Mouse (Mus musculus): ENCODE measurements around the gene Sync.

The Sync gene

GRCm38 (mm10) chr4:129304306-129304705 is 16.9 kb downstream of the Sync start:
- DNase-seq (ENCODE audit: low spot score): no peak

GRCm38 (mm10) chr4:129307936-129308335 is 20.5 kb downstream of the Sync start:
- no peak for DNase-seq (ENCODE audit: low spot score)

GRCm38 (mm10) chr4:129313886-129314285 is 26.5 kb downstream of the Sync start:
- no peak for DNase-seq (ENCODE audit: low spot score)

DNA sequence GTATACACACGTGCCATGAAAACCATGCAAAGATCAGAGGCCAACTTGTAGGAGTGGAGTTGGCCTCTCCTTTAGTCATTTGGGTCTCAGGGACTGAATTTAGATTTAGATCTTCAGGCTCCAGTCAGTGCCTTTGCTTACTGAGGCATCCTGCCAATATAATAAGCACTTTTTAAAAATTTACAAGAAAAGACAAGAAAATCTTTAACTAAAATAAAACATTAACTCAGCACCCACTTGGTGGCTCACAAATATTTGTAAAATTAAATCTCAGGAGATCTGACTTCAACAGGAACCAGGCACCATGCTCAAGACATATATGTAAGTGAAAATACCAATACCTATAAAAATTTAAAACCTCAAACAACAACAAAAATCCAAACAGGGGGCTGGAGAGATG is 33.5 kb downstream of the Sync start:
- DNase-seq (ENCODE audit: low spot score): no peak

GRCm38 (mm10) chr4:129322042-129322441 is 34.6 kb downstream of the Sync start:
- no peak for DNase-seq (ENCODE audit: low spot score)

DNA sequence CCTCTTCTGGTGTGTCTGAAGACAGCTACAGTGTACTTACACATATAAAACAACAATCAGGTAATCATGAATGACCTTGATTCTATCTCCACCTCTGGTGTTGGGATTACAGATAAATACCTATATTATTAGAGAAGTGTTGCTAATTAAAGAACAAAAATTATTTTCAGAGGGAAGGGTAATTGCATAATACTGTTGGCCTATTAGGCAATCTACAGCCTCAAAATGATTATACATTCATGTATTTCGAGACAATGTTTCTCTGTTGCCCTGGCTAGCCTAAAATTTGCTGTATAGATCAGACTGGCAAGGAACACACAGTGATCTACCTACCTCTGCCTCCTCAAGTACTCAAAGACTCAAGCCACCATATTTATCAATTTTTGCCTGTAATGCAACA is 36.1 kb downstream of the Sync start:
- no peak for DNase-seq (ENCODE audit: low spot score)

GRCm38 (mm10) chr4:129324756-129325155 is 37.3 kb downstream of the Sync start:
- DNase-seq (ENCODE audit: low spot score): no peak

DNA sequence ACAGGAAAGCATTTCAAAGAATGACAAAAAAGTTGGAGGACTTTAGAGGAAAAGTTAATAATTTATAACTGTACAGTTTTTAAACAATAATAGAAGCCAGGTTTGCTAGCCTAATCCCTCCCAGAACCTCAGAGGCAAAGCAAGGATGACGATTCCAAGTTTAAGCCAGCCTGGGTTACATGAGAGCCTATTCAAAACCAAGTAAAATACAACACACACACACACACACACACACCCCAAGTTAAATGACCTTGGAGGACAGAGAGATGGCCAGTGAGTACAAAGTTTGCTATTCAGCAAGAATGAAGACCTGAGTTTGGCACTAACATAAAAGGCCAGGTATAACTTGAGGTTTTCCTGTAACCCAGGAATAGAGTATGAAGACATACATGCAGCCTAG is 38.8 kb downstream of the Sync start:
- no peak for DNase-seq (ENCODE audit: low spot score)

DNA sequence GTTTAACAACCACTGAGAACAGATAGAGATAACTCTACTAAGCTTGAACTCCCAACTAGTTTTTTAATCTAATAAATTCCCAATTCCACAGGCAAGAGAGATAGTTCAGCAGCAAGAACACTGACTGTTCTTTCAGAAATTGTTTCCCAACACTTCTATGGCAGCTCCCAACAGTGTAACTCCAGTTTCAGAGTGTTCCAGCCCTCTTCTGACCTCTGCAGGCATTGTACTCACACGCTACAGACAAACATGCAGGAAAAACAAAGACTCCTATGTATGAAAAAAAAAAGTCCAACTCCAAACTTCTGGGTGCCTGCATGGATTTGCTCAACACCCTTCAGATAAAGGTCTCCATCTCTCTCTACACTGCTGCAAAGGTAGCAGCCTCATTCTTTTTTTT is 45.4 kb downstream of the Sync start:
- peak; percentile 65 for DNase-seq (ENCODE audit: low spot score)

- DNase-seq (ENCODE audit: low spot score): no peak
Measured at GRCm38 (mm10) chr4:129334677-129335215, 47.3 kb downstream of the Sync start.

DNA sequence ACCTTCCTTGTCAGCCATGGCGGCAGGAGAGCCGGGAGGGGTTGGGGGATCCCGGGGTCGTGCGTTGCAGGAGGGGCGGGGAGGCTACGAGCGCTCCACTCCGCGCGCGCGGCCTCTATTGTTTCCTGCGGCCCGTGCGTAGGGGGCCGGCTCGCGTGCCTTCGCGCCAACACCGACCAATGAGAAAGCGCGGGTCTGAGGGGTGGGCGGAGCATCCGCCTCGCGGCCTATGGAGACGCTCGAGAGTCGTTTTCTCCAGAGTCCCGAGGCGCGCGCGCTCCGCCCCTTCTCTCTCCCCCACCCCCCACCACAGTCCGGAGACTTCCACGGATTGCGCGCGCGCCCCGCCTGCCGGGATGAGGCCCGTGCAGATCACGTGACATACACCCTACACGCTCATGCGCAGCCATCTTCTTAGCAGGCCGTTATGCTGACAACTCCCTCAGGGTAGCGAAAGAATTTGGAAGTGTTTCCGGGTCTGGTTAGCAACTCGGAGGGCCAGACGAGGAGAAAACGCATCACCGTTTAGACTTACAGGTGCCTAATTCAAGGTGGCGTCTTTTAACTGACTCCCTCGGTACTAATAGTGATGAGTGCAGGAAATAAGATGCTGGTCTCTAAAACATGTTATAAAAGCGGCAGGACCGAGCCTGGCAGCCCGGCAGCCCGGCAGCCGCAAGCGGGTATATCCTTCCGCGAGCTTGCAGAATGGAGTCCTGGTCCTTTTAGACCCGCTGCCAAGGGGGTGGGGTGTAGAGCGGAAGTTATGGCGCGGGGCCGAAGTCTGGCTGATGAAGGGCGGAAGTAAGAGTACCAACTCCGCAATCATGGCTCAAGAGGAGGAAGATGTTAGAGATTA is 48.0 kb downstream of the Sync start, which contains the start of the genes Rbbp4 and Zbtb8os:
TSS of gene Rbbp4 (minus strand) at position 155 of the 859 bp plus-strand sequence.
TSS of gene Zbtb8os (plus strand) at position 480 of the 859 bp plus-strand sequence.
- DNase-seq (ENCODE audit: low spot score): peak; percentile 97

GRCm38 (mm10) chr4:129336291-129336690 is 48.9 kb downstream of the Sync start:
- no peak for DNase-seq (ENCODE audit: low spot score)

DNA sequence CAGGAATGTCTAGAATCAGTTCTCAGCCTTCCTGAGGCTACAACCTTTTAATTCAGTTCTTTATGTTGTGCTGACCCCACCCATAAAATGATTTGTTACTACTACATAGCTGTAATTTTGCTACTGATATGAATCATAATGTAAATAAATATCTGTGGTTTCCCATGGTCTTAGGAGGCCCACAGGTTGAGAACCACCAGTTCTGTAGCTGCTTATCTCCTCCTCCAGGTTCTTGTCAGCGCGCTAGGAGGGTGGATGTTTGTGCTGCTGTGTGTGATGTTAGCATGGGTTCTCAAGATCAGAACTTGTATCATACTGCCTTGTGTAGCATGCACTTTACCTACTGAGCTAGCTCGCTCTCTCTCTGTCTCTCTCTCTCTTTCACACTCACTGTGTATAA is 52.3 kb downstream of the Sync start:
- DNase-seq (ENCODE audit: low spot score): no peak

- DNase-seq (ENCODE audit: low spot score): no peak
Measured at GRCm38 (mm10) chr4:129341888-129342287, 54.5 kb downstream of the Sync start.

GRCm38 (mm10) chr4:129342705-129343104 is 55.3 kb downstream of the Sync start:
- no peak for DNase-seq (ENCODE audit: low spot score)

DNA sequence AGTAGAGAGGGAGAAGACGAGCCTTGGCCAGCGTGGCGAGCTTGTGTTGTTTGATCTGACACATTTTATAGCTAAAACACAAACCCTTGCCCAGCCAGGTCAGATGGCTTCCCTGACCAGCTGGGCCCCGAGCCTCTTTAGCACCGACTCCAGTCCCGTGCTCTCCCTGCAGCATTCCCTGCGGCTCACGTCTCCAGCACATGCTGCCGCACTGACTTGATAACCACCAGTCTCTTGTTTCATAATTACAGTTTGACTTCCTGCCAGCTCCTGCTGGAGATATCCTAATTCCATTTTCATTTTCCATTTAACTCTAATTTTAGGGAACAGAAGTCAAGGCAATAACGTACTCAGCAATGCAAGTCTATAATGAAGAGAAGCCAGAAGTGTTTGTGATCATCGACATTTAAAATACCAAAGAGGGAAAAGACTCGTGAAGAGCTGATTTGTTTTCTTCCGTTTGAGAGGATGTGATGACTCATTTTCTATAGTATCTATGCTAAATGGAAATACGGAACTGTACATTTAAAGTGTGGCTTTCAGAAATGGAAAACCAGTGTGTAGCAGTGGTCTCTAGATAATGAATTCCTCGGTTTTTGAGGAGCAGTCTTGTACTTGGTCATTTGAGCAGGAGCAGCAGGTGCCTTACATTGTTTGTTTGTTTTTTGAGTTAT is 59.2 kb downstream of the Sync start:
- DNase-seq (ENCODE audit: low spot score): no peak

GRCm38 (mm10) chr4:129350644-129351043 is 63.2 kb downstream of the Sync start:
- peak; percentile 81 for DNase-seq (ENCODE audit: low spot score)

GRCm38 (mm10) chr4:129351111-129351510 is 63.7 kb downstream of the Sync start:
- DNase-seq (ENCODE audit: low spot score): no peak

GRCm38 (mm10) chr4:129353176-129353575 is 65.8 kb downstream of the Sync start:
- DNase-seq (ENCODE audit: low spot score): no peak

DNA sequence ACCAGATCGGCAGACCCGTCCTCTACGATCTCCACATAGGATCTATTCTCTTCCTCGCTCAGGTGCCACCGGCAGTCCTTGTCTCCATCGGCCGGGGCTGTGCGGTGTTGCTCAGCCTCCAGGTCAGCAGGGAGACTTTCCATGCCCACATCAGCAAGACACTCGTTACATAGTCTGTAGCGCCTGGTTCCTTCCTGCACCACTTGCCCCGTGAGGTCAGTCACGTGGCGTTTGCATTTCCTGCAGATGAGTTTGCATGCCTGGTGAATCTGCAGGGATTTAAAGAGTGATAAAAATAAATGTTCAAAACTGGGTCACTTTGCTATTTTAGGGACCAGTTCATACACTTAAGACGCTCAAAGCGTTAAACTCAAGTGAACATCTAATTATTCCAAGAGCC is 66.8 kb downstream of the Sync start:
- no peak for DNase-seq (ENCODE audit: low spot score)

DNA sequence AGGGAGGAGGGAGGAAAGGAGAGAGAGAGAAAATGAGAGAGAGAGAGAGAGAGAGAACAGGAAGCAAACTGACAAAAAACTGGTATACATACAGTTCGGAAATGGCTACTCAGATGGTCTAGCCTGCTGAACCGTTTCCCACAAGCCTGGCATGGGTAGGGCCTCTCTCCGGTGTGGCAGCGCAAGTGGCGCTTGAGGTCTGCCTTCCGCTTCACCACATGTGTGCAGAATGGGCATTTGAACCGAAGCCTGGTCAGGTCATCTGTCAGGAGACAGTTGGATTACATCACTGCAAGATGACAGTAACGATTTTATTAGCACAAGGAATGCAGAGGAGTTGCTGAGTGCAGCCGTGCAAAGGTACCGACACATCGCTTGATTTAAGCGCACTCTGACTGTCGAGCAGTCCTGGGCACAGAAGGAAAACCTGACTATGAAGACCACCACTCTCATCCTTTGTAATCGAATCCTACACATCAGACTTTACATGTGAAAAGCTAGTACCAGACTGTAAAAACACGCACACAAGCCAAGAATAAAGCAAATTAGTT is 70.3 kb downstream of the Sync start:
- no peak for DNase-seq (ENCODE audit: low spot score)

Data from adipocyte (in vitro differentiated cells).